8 mouse cellular contexts compared by ENCODE assay signal in the genomic region with DNA sequence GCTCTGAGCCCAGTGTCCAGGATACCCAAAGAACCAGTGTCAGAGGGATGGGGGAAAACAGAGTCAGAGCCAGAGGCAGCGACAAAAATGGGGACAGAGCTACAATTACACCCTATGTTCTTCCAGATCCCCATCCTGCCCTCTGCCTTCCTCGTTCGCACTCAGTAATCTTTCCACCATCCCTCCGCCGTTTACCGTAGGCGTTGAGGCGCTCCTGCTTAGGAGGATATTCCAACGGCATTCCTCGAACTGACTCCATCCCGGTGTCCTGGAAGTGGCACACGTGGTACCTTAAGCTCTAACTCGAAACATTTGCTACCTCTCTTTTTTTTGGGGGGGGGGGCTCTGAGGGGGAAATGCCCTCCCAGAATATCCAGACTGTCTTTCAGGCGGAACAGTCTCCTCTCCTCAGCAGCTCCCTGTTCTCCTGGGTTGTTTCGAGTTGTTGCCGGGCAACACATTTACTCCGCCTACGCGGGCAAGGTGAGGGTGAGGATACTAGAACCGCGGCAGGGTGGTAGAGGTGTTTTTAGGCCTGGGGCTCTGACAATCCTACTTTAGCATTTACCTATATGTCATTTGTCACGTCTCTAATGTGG. TPM values are rescaled to one million over a fixed set of nuclear protein-coding genes. Genes with fewer than 3 reads are reported as not detected.
DNase-seq lines count a peak whose midpoint lies in the region; ATAC-seq and TF ChIP-seq lines count a peak whose summit lies in the region.

No protein-coding gene starts in this region.

- 0 out of 2 replicates have a peak overlapping the region, but pooled peaks have one; percentile 4 for H3K9ac ChIP-seq in ES-Bruce4 (ENCODE audit: low read depth, poor library complexity, severe bottlenecking)
- peak overlapping the region; percentile 77 for H3K9ac ChIP-seq in forebrain, embryonic 12.5 days
- H3K9ac ChIP-seq in liver, embryonic 15.5 days: no peak overlapping the region

- intact Hi-C loops in gastrocnemius, adult 2 months (cut with DNase I): no loop called here

- peak; percentile 17 for DNase-seq in gastrocnemius, adult 2 months
- no peak for DNase-seq in gastrocnemius, adult 8-10 months (ENCODE audit: low spot score in 2 of 2)
- no peak for DNase-seq in urinary bladder, postnatal 10 days (ENCODE audit: low spot score)
- no peak for DNase-seq in cerebellum, postnatal 36 days
- no peak for DNase-seq in thymus, adult 18-20 months

- no peak for TF ChIP-seq CTCF in gastrocnemius, adult 2 months (IDR thresholded peaks at IDR 0.05)
- TF ChIP-seq CTCF in ES-Bruce4 (IDR thresholded peaks at IDR 0.05; ENCODE audit: low read depth, low read length): no peak

- peak overlapping the region; percentile 84 for H3K4me2 ChIP-seq in forebrain, embryonic 12.5 days
- H3K4me2 ChIP-seq in liver, embryonic 15.5 days: peak overlapping the region; percentile 78

- peak; percentile 34 for ATAC-seq in forebrain, embryonic 12.5 days (ENCODE audit: low FRiP score)
- ATAC-seq in liver, embryonic 15.5 days (ENCODE audit: insufficient read depth): no peak

- H3K27me3 ChIP-seq in ES-Bruce4 (ENCODE audit: control insufficient read depth, insufficient read depth, low read length, poor library complexity, severe bottlenecking): no peaks in the 10 kb centered on the region; the same call in none of the 2 replicates
- peaks cover 30% of the 10 kb centered on the region for H3K27me3 ChIP-seq in forebrain, embryonic 12.5 days
- H3K27me3 ChIP-seq in liver, embryonic 15.5 days: peaks cover 55% of the 10 kb centered on the region

- TF ChIP-seq POLR2A in ES-Bruce4 (IDR thresholded peaks at IDR 0.05; ENCODE audit: insufficient read depth, low read length): no peak

- H3K36me3 ChIP-seq in ES-Bruce4 (ENCODE audit: control insufficient read depth, insufficient read depth, low read length, poor library complexity, severe bottlenecking): no peaks in the 10 kb centered on the region
- no peaks in the 10 kb centered on the region for H3K36me3 ChIP-seq in forebrain, embryonic 12.5 days (replicated peaks)
- H3K36me3 ChIP-seq in liver, embryonic 15.5 days (replicated peaks): no peaks in the 10 kb centered on the region

- TF ChIP-seq EP300 in ES-Bruce4 (IDR thresholded peaks at IDR 0.05; ENCODE audit: insufficient read depth, low read depth, low read length): no peak

- H3K27ac ChIP-seq in gastrocnemius, adult 2 months: peak overlapping the region; percentile 76
- H3K27ac ChIP-seq in ES-Bruce4 (ENCODE audit: insufficient read depth, low read length): no peak overlapping the region
- H3K27ac ChIP-seq in forebrain, embryonic 12.5 days: peak overlapping the region; percentile 74
- no peak overlapping the region for H3K27ac ChIP-seq in liver, embryonic 15.5 days (replicated peaks)

- 2% methylated on average over 22 of the region's 22 CpGs for WGBS in forebrain, embryonic 12.5 days
- WGBS in liver, embryonic 15.5 days (ENCODE audit: insufficient replicate concordance): 11% methylated on average over 22 of the region's 22 CpGs

- no peaks in the 10 kb centered on the region for H3K9me3 ChIP-seq in ES-Bruce4 (replicated peaks; ENCODE audit: control insufficient read depth, insufficient read depth, low read length, poor library complexity, severe bottlenecking)
- no peaks in the 10 kb centered on the region for H3K9me3 ChIP-seq in forebrain, embryonic 12.5 days
- no peaks in the 10 kb centered on the region for H3K9me3 ChIP-seq in liver, embryonic 15.5 days (replicated peaks)

- H3K4me3 ChIP-seq in gastrocnemius, adult 2 months: peak overlapping the region; percentile 70
- H3K4me3 ChIP-seq in ES-Bruce4 (ENCODE audit: low read depth, low read length): peak overlapping the region; percentile 52
- peak overlapping the region; percentile 53 for H3K4me3 ChIP-seq in forebrain, embryonic 12.5 days (replicated peaks)
- peak overlapping the region; percentile 51 for H3K4me3 ChIP-seq in liver, embryonic 15.5 days (replicated peaks)

- no peaks in the 10 kb centered on the region for H3K4me1 ChIP-seq in ES-Bruce4 (ENCODE audit: control insufficient read depth, insufficient read depth, low read length)
- peaks cover 26% of the 10 kb centered on the region for H3K4me1 ChIP-seq in forebrain, embryonic 12.5 days
- H3K4me1 ChIP-seq in liver, embryonic 15.5 days (replicated peaks): peaks cover 27% of the 10 kb centered on the region

RNA-seq across cellular contexts. Expression of a gene that starts 4.5 kb away (rescaled TPM):
- total RNA-seq in gastrocnemius, adult 2 months (2021): 10 to 100 TPM; 75.0 to 87.5 TPM
- total RNA-seq in gastrocnemius, adult 8-10 months (2022): 100 to 1,000 TPM in 1 of 4 experiments, 10 to 100 TPM in 3; 65.9 to 101 (median 86.2) TPM
- 3.8 and 3.9 TPM in 2 replicates for polyA plus RNA-seq in ES-Bruce4 (2011; ENCODE audit: insufficient read depth, insufficient read length, low read depth, missing spikeins)
- 6.3 and 7.8 TPM in 2 replicates for polyA plus RNA-seq in forebrain, embryonic 12.5 days (2016; fragmentation: Nextera tagmentation; extraction: Ambion mirVana)
- polyA plus RNA-seq in liver, embryonic 15.5 days (2015; fragmentation: Nextera tagmentation; extraction: Ambion mirVana): 1.3 and 1.5 TPM in 2 replicates

RNA-seq across cellular contexts. Expression of a gene that starts 9.7 kb away (rescaled TPM):
- total RNA-seq in gastrocnemius, adult 2 months (2021): under 1 TPM in 1 of 2 experiments, not detected in 1; 0.67 TPM
- not detected for total RNA-seq in gastrocnemius, adult 8-10 months (2022)
- polyA plus RNA-seq in ES-Bruce4 (2011; ENCODE audit: insufficient read depth, insufficient read length, low read depth, missing spikeins): not detected in 2 replicates
- polyA plus RNA-seq in forebrain, embryonic 12.5 days (2016; fragmentation: Nextera tagmentation; extraction: Ambion mirVana): 7.2 and 10.5 TPM in 2 replicates
- not detected in 2 replicates for polyA plus RNA-seq in liver, embryonic 15.5 days (2015; fragmentation: Nextera tagmentation; extraction: Ambion mirVana)

RNA-seq across cellular contexts. Expression of a gene that starts 42.5 kb away (rescaled TPM):
- 10 to 100 TPM; 22.7 to 27.6 TPM for total RNA-seq in gastrocnemius, adult 2 months (2021)
- 10 to 100 TPM; 23.9 to 32.6 (median 27.9) TPM for total RNA-seq in gastrocnemius, adult 8-10 months (2022)
- 37.4 and 38.3 TPM in 2 replicates for polyA plus RNA-seq in ES-Bruce4 (2011; ENCODE audit: insufficient read depth, insufficient read length, low read depth, missing spikeins)
- 64.0 and 68.2 TPM in 2 replicates for polyA plus RNA-seq in forebrain, embryonic 12.5 days (2016; fragmentation: Nextera tagmentation; extraction: Ambion mirVana)
- 20.2 and 22.3 TPM in 2 replicates for polyA plus RNA-seq in liver, embryonic 15.5 days (2015; fragmentation: Nextera tagmentation; extraction: Ambion mirVana)

RNA-seq across cellular contexts. Expression of a gene that starts 42.7 kb away (rescaled TPM):
- under 1 TPM; 0.31 to 0.33 TPM for total RNA-seq in gastrocnemius, adult 2 months (2021)
- total RNA-seq in gastrocnemius, adult 8-10 months (2022): under 1 TPM; 0.12 to 0.36 (median 0.15) TPM
- polyA plus RNA-seq in ES-Bruce4 (2011; ENCODE audit: insufficient read depth, insufficient read length, low read depth, missing spikeins): 20.3 and 25.7 TPM in 2 replicates
- 14.3 and 17.9 TPM in 2 replicates for polyA plus RNA-seq in forebrain, embryonic 12.5 days (2016; fragmentation: Nextera tagmentation; extraction: Ambion mirVana)
- 5.3 and 5.5 TPM in 2 replicates for polyA plus RNA-seq in liver, embryonic 15.5 days (2015; fragmentation: Nextera tagmentation; extraction: Ambion mirVana)

Comparison
In these comparisons a context has a peak if more than half of its experiments do, and no peak if none do; other contexts are left out.
1. H3K27ac ChIP-seq: peak in gastrocnemius, adult 2 months (single experiment) and forebrain, embryonic 12.5 days (single experiment); none in ES-Bruce4 (single experiment) and liver, embryonic 15.5 days (single experiment).
2. Peak in every context shown above with its lines, with median percentiles within 50 percentile points of each other: H3K4me3 ChIP-seq.